Mouse (Mus musculus): ENCODE measurements around the gene Adprhl2. TPM values are rescaled to one million over a fixed set of nuclear protein-coding genes. Genes with fewer than 3 reads are reported as not detected.

The Adprhl2 gene
- polyA plus RNA-seq (2012; fragmentation: generic; extraction: Trizol), result 10 to 100 TPM; 42.8 to 50.0 TPM

GRCm38 (mm10) chr4:126321111-126321853, at the start of gene Adprhl2:
Adprhl2 (minus strand) TSS chr4:126321703.

DNA sequence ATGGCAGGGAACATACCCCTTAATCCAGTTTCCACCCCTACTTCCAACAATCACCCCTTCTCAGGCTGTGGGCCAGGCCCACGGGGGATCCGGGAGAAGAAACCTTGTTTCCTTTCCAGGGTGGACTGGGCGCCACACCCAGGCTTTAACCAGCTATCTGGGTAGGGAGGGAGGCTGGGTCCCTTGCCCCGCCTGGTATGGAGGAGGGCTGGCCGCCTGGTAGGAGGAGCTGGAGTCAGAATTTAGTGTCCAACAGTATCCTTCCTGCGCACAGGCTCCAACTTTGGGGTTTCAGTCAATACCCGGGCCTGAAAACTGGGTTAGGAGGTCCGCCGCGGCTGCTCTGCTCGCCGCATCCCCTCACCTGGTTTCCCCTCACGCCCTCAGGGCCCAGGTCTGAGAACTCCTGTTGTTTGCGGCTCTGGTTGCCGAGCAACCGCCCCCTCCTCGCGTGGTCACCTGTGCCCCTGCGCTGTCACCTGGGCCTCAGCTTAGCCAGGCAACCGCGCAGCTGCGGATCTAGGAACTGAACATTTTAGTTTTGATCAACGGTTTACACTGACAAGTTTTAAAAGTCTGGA, 3.9 kb upstream of the Adprhl2 start, which contains the start of gene Tekt2:
TSS of gene Tekt2 (minus strand) at position 408 of the 581 bp plus-strand sequence.

DNA sequence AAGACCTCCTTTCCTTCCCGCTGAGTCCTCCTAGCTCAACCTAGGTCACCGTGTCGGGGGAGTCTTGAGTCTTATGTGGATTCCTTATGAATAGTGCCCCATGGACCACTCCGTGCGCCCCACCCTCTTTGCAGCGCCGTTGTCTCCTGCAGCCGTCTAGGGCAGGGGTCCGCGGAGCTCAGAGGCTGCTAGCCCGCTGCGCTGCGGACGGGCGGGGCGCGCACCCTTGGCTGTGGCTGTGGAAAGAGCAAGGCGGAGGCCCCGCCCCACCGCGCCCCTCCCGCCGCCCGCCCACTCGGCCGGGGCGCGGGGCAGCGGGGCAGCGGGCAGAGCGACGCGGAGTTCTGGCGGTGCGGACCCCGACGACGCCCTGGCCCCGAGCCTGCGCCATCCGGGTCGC, 35.0 kb downstream of the Adprhl2 start, which contains the start of gene Col8a2:
TSS of gene Col8a2 (plus strand) at position 302 of the 400 bp plus-strand sequence.

Other genes starting within 250 kb of the Adprhl2 start
- 10 to 100 TPM; 33.7 to 54.4 TPM for gene Lsm10, start 225.1 kb downstream of the Adprhl2 start, polyA plus RNA-seq (2012; fragmentation: generic; extraction: Trizol)
- gene Stk40, start 217.7 kb downstream of the Adprhl2 start, polyA plus RNA-seq (2012; fragmentation: generic; extraction: Trizol), result 1 to 10 TPM; 2.4 to 8.0 TPM
- under 1 TPM; 0.04 to 0.39 TPM for gene Eva1b, start 174.0 kb downstream of the Adprhl2 start, polyA plus RNA-seq (2012; fragmentation: generic; extraction: Trizol)
- under 1 TPM; 0.09 to 0.22 TPM for gene Sh3d21, start 158.2 kb downstream of the Adprhl2 start, polyA plus RNA-seq (2012; fragmentation: generic; extraction: Trizol)
- gene Thrap3, start 118.9 kb downstream of the Adprhl2 start, polyA plus RNA-seq (2012; fragmentation: generic; extraction: Trizol), result 10 to 100 TPM; 11.5 to 69.4 TPM
- 100 to 1,000 TPM in 1 of 2 experiments, 10 to 100 TPM in 1; 63.4 to 111 TPM for gene Map7d1, start 65.4 kb downstream of the Adprhl2 start, polyA plus RNA-seq (2012; fragmentation: generic; extraction: Trizol)
- gene Trappc3, start 59.4 kb downstream of the Adprhl2 start, polyA plus RNA-seq (2012; fragmentation: generic; extraction: Trizol), result 100 to 1,000 TPM in 1 of 2 experiments, 10 to 100 TPM in 1; 66.0 to 113 TPM
- 10 to 100 TPM in 1 of 2 experiments, under 1 TPM in 1; 0.14 to 10.3 TPM for gene Col8a2, start 34.9 kb downstream of the Adprhl2 start, polyA plus RNA-seq (2012; fragmentation: generic; extraction: Trizol)
- gene Tekt2, start 4.0 kb upstream of the Adprhl2 start, polyA plus RNA-seq (2012; fragmentation: generic; extraction: Trizol), result 1 to 10 TPM in 1 of 2 experiments, under 1 TPM in 1; 0.25 to 1.0 TPM
- gene Ago3, start 107.9 kb upstream of the Adprhl2 start, polyA plus RNA-seq (2012; fragmentation: generic; extraction: Trizol), result 1 to 10 TPM in 1 of 2 experiments, under 1 TPM in 1; 0.48 to 2.0 TPM
- gene Ago1, start 146.9 kb upstream of the Adprhl2 start, polyA plus RNA-seq (2012; fragmentation: generic; extraction: Trizol), result 10 to 100 TPM in 1 of 2 experiments, 1 to 10 TPM in 1; 1.8 to 16.0 TPM
- gene Ago4, start 211.8 kb upstream of the Adprhl2 start, polyA plus RNA-seq (2012; fragmentation: generic; extraction: Trizol), result under 1 TPM; 0.01 to 0.27 TPM
- 1 to 10 TPM; 1.5 to 2.3 TPM for gene Clspn, start 235.2 kb upstream of the Adprhl2 start, polyA plus RNA-seq (2012; fragmentation: generic; extraction: Trizol)